Mouse (Mus musculus): ENCODE data around the gene Tas2r131.
"Not testable (repeated sequence)": the region's sequence is repeated elsewhere in the genome, so short reads cannot be mapped to it uniquely, and the experiment has no call there.

The Tas2r131 gene

DNA sequence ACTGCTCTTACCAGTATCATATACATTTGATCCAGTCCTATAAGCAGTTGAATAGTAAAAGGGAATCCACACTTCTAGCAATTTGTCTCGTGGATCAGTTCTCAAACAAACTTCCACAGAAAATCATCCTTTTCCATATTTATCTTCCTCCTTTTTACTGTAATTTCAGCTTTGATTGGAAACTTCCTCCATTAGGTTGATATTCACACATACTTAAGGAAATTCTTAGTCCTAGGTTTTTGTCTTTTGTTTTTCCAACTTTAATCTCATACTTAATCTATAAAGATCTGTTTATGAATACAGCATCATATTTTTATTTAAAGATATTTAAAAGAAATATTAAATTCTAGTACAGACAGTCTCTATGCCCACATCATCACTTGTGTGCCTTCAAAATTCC is at the start of gene Tas2r131:
Tas2r131 (minus strand) TSS at position 101 of the 400 bp plus-strand sequence.
- no peak for DNase-seq (ENCODE audit: low spot score)

DNA sequence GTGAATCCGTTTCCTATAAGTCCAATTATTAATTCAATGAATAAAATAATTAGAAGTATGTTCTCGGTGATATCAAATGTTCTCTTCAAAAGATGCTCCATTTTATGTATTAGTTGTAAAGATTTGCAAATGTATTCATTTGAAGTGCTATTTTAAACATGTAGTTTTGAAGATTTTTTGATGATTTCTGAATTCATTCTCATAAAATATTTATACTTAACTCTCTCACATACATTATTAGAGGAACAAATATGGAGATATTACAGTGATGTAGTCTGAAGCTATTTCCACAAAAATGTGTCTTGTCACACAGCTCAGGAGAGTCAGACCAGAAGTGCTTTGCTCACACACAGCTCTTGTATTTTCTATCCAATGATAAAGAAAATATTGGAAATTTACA is 23.1 kb upstream of the Tas2r131 start, which contains the start of gene Tas2r109:
Tas2r109 (minus strand) TSS at position 101 of the 400 bp plus-strand sequence.
- DNase-seq (ENCODE audit: low spot score): no peak

DNA sequence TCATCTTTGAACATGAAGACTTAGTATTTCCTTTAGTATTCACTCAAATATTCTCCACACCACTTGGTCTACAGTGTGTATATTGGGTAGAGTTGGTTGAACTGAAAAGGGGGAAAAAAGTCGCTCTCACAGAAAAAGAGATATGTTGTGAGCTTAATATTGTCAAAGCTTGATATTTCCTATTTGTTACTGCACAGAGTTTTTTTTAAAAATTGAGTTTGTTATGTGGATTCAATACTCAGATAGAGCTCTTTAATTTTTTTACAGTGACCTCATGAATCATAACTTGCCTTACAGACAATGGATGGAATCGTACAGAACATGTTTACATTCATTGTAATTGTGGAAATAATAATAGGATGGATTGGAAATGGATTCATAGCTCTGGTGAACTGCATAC is 6.9 kb downstream of the Tas2r131 start, which contains the start of gene Tas2r129:
Tas2r129 (plus strand) TSS at position 301 of the 400 bp plus-strand sequence.
- DNase-seq (ENCODE audit: low spot score): no peak

GRCm38 (mm10) chr6:132941376-132941775 is 16.3 kb downstream of the Tas2r131 start:
- DNase-seq (ENCODE audit: low spot score): not testable (repeated sequence)

DNA sequence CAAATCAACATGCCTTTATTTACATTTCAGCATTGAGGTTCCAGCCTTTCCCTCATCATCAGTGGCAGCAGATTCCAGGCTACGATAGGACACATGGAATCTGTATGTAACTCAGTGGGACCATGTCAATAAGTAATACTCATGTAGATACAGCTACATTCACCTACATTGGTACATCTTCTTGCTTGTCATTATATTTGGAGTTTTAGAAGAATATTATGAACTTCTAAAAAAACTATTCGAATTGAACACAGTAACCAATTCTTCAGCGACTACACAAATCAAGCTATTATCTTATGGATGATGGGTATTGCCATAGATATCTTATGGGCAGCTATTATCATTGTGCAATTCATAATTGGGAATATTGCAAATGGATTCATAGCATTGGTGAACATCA is 48.4 kb downstream of the Tas2r131 start, which contains the start of gene Tas2r125:
Tas2r125 (plus strand) TSS at position 301 of the 400 bp plus-strand sequence.
- no peak for DNase-seq (ENCODE audit: low spot score)
